Mouse (Mus musculus) neural tube, embryonic 13.5 days (tissue): ENCODE results near the gene 6430548M08Rik. TPM values are rescaled to one million over a fixed set of nuclear protein-coding genes. Genes with fewer than 3 reads are reported as not detected.

Source experiments
- ATAC-seq: fragments of 200-750 bp; cut with Nextera tagmentation; 2 replicates; pipeline ENCODE4 v1.8.0; 2017; ENCODE audit warnings: low read depth, mild to moderate bottlenecking, moderate TSS enrichment, moderate library complexity
- H3K27ac ChIP-seq: fragments of 300-500 bp; sonication (generic); replicated peaks from 2 replicates; pipeline ENCODE4 v1.5.1; 2015; ENCODE audit warnings: moderate library complexity, mild to moderate bottlenecking, inconsistent platforms
- H3K27me3 ChIP-seq: fragments of 300-500 bp; sonication (generic); 2 replicates; pipeline ENCODE4 v1.6.1; 2015; ENCODE audit warnings: mild to moderate bottlenecking, inconsistent platforms
- H3K36me3 ChIP-seq: fragments of 300-500 bp; sonication (generic); 2 replicates; pipeline ENCODE4 v1.6.1; 2015; ENCODE audit warnings: mild to moderate bottlenecking, inconsistent platforms
- H3K4me1 ChIP-seq: fragments of 300-500 bp; sonication (generic); replicated peaks from 2 replicates; pipeline ENCODE4 v1.6.1; 2015; ENCODE audit warnings: inconsistent platforms
- H3K4me2 ChIP-seq: fragments of 300-500 bp; sonication (generic); 2 replicates; pipeline ENCODE4 v1.6.1; 2015; ENCODE audit warnings: inconsistent platforms, mild to moderate bottlenecking, moderate library complexity
- H3K4me3 ChIP-seq: fragments of 300-500 bp; sonication (generic); 2 replicates; pipeline ENCODE4 v1.5.1; 2015; ENCODE audit warnings: mild to moderate bottlenecking, inconsistent platforms
- H3K9ac ChIP-seq: fragments of 300-500 bp; sonication (generic); 2 replicates; pipeline ENCODE4 v1.6.1; 2015; ENCODE audit warnings: moderate library complexity, mild to moderate bottlenecking, inconsistent platforms
- H3K9me3 ChIP-seq: fragments of 300-500 bp; sonication (generic); 2 replicates; pipeline ENCODE4 v1.6.1; 2016; ENCODE audit warnings: inconsistent platforms
- WGBS: fragments of 180-500 bp; shearing (Covaris S2); methylation state at CpG from one replicate; pipeline ENCODE4 v1.1.7; 2015; 5-methylcytosine and 5-hydroxymethylcytosine counted together
- polyA plus RNA-seq: library from polyadenylated mRNA; unstranded; fragments of >200 nt; fragmentation: Nextera tagmentation; extraction: Ambion mirVana; gene quantifications from 2 replicates; pipeline ENCODE4 v1.2.1, GENCODE M21; 2015

6430548M08Rik gene
- polyA plus RNA-seq, 1 experiment from 2014 or later: 19.4 TPM

DNA sequence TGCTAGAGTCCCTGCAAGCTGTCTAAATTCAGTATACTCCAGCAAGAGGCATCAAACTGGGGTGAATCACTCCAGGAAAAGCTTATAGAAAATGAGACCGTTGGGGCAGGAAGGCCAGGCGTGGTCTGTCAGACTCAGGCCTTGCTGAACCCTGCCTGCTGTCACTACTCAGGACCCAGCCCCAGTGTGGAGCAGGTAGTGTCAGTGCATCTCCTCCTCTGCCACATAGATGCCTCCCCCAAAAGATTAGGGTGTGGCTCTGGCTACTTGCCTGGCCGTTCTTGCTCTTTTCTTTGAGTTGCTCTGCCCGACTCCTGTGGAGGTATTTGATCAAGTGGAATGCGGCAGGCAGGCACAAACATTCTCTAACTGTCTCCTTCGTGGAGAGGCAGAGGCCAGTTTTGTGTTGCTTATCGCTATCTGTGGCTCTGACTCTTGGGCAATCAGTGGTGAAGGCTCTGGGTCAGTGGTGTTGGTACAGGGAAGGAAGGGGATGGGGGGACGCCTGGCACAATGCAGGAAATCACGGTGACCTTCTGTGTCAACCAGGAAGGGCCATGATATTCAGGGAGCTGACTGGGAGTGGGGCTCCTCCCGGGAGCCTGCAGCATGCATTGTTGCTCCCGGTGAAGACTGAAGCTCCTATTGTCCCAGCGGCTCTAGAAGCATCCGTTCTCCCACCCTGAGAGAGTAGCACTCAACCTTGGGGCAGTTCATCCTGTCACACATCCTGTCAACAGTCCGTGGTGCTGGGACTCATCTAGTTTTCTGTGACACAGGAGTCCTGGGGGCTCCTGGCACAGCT lies 12.6 kb downstream of the 6430548M08Rik start:
- ATAC-seq: no peak
- Histone ChIP-seq H3K4me1 (peaks cover 43% of the 10 kb centered on the region), H3K4me3 (no peak overlapping the region), H3K4me2 (no peak overlapping the region), H3K9ac (no peak overlapping the region; the same call in 1 of the 2 replicates), H3K9me3 (no peaks in the 10 kb centered on the region), H3K27me3 (no peaks in the 10 kb centered on the region), H3K27ac (peak overlapping the region; percentile 29; the same call in 1 of the 2 replicates), H3K36me3 (no peaks in the 10 kb centered on the region)
- WGBS: 36% methylated on average over 14 of the region's 14 CpGs

DNA sequence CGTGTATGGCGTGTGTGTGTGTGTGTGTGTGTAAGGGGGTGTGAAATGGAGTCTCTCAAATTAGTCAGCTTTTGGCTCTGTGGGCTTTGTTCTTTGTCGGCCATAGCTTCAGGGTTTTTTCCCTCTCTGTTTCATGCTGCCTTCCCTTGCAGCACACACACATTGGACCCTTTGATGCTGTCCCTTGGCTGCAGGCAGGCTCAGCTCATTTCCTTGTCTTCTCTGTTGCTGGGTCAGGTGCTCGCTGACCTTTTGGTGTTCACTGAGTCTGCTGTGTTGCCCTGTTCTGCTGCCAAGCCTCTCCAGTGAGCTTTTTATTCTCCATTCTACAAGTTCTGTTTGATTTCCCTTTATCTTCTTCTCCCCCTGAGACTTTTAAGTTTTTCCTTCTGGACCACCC lies 15.6 kb downstream of the 6430548M08Rik start:
- WGBS: 63% methylated on average over 4 of the region's 4 CpGs
- H3K4me3 ChIP-seq: no peak overlapping the region
- H3K9ac ChIP-seq: no peak overlapping the region
- ATAC-seq: no peak
- no peaks in the 10 kb centered on the region for H3K36me3 ChIP-seq
- no peak overlapping the region for H3K27ac ChIP-seq
- H3K27me3 ChIP-seq: no peaks in the 10 kb centered on the region
- no peak overlapping the region for H3K4me2 ChIP-seq
- H3K4me1 ChIP-seq: peaks cover 30% of the 10 kb centered on the region
- H3K9me3 ChIP-seq: no peaks in the 10 kb centered on the region

DNA sequence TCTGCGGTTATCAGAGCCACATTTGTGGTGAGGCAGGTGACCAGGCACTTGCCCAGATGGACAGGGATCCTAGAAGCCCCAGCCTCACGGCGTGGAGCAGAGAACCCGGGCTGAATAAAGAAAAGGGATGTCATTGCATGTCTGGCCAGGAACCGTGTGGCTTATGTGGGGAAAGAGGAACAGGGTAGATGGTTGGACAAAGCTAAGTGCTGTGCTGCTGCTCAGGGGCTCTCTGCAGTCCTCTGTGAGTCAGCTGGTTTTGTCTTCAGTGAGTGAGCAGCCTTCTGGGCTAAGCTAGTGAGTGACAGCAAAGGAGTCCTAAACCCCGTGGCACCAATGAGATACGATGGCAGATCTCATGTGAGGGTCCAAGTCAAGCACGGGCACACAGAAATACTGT lies 17.2 kb downstream of the 6430548M08Rik start:
- 86% methylated on average over 8 of the region's 8 CpGs for WGBS
- ATAC-seq: no peak
- no peaks in the 10 kb centered on the region for H3K27me3 ChIP-seq
- no peaks in the 10 kb centered on the region for H3K36me3 ChIP-seq
- H3K4me1 ChIP-seq: peaks cover 16% of the 10 kb centered on the region
- H3K9ac ChIP-seq: no peak overlapping the region
- H3K4me3 ChIP-seq: no peak overlapping the region
- H3K4me2 ChIP-seq: no peak overlapping the region
- H3K9me3 ChIP-seq: no peaks in the 10 kb centered on the region
- no peak overlapping the region for H3K27ac ChIP-seq

DNA sequence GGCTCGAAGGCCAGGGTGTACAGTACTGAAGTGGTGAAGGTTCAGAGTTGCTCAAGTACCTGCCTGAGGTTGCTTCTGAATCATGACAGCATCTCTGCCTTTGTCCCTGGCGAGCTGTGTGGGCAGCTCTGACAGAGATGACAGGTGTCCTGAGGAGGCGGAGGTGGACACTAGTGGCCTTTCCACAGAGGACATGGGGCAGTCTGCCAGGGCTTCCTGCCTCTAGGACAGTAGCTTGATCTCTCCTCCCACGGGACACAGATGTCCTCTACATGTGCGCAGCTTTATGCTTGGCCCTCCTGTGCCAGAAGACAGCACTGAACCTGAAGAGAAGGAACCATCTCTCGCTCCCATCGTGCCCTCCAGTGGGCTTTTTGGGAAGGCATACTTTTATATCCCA lies 19.2 kb downstream of the 6430548M08Rik start:
- no peak for ATAC-seq
- Histone ChIP-seq H3K4me3 (no peak overlapping the region), H3K27ac (no peak overlapping the region), H3K4me1 (peaks cover 10% of the 10 kb centered on the region), H3K27me3 (no peaks in the 10 kb centered on the region), H3K9me3 (no peaks in the 10 kb centered on the region), H3K9ac (no peak overlapping the region), H3K4me2 (no peak overlapping the region), H3K36me3 (no peaks in the 10 kb centered on the region)
- WGBS: 86% methylated on average over 7 of the region's 7 CpGs

DNA sequence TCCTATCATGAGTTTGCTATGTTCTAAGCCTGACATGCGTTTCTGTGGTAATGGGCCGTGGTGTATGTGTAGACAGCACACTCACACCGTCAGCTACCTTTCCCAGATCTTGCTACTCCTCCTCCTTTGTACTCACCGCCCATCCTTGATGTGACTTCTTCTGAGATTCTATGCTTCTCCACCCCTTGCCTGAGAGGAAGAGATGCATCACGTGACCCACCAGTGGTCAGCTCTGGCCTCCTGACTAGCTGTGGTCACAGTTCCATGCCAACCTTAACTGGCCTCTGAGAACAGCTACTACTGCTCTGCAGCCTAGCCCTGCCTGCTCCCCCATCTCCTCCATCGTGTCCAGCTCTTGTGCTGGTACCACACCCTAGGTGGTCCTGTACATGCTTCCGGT lies 21.7 kb downstream of the 6430548M08Rik start:
- no peaks in the 10 kb centered on the region for H3K9me3 ChIP-seq
- H3K27ac ChIP-seq: no peak overlapping the region
- H3K4me1 ChIP-seq: peaks cover 4% of the 10 kb centered on the region; the same call in 1 of the 2 replicates
- H3K4me3 ChIP-seq: no peak overlapping the region
- H3K36me3 ChIP-seq: no peaks in the 10 kb centered on the region
- no peak for ATAC-seq
- no peak overlapping the region for H3K9ac ChIP-seq
- 91% methylated on average over 7 of the region's 7 CpGs for WGBS
- H3K27me3 ChIP-seq: no peaks in the 10 kb centered on the region
- no peak overlapping the region for H3K4me2 ChIP-seq

DNA sequence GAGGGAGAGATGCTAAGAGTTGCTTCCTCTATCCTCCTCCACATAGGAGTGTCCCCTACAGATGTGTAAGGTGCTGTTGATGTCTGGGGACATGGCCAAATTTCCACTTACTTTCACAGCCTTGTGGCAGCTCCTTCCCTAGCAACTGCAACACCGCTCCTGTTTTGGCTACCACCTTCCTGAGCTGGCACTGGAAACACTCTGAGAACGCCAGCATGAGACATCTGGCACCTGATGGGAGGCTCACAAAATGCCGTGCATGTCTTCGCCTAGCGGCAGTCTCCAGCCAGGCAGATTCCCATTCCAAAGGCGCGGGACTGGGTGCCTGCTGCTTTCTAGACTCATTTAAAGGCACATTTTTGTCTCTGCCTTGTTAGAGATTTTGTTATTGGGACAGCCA lies 22.7 kb downstream of the 6430548M08Rik start:
- no peak for ATAC-seq

DNA sequence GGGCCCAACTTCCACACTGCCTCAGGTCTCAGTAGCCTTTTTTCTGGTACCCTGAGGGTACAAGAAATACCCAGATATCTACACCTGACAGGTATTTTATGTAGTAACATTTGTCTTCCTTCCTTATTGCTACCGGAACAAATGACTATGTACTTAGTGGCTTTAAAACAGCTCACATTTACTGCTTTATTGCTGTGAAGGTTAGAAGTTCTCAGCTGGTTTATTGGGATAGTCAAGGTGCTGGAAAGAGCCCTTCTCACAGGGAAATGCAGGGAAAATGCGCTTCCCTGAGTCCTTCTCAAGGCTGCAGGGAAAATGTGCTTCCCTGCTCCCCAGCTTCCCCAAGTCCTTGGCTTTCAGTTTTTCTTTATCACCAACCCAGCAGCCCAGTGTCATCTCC lies 25.0 kb downstream of the 6430548M08Rik start:
- Histone ChIP-seq H3K36me3 (no peaks in the 10 kb centered on the region), H3K27me3 (no peaks in the 10 kb centered on the region), H3K4me1 (peaks cover 14% of the 10 kb centered on the region), H3K9ac (no peak overlapping the region), H3K4me3 (no peak overlapping the region), H3K27ac (no peak overlapping the region), H3K9me3 (no peaks in the 10 kb centered on the region), H3K4me2 (no peak overlapping the region)
- 43% methylated on average over 2 of the region's 2 CpGs for WGBS
- no peak for ATAC-seq

More for the DNA sequence above, 22.7 kb downstream of the 6430548M08Rik start:
- H3K4me3 ChIP-seq: no peak overlapping the region
- 47% methylated on average over 7 of the region's 7 CpGs for WGBS
- no peaks in the 10 kb centered on the region for H3K36me3 ChIP-seq
- no peak overlapping the region for H3K9ac ChIP-seq
- peaks cover 7% of the 10 kb centered on the region; the same call in 1 of the 2 replicates for H3K4me1 ChIP-seq
- H3K27me3 ChIP-seq: no peaks in the 10 kb centered on the region
- no peaks in the 10 kb centered on the region for H3K9me3 ChIP-seq
- H3K27ac ChIP-seq: no peak overlapping the region
- no peak overlapping the region for H3K4me2 ChIP-seq

DNA sequence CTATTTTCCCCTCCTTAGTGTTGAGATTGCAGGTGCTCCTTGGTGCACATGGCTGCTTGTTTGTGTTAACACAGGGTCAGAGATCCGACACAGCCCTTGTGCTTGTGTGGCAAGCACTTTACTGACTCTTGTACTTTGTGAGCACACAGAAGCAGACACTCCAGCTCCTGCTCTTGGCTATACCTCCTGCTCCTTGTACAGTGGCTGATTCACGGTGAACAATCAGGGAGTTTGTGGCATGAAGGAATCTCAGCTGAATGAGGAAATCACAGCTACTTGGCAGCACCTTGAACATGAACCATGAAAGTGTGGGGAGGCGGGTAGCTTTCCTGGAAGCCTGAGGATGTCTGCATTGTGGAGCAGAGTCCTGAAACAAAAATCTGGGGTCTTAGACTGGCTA lies 26.8 kb downstream of the 6430548M08Rik start:
- 75% methylated on average over 3 of the region's 3 CpGs for WGBS
- Histone ChIP-seq H3K9ac (no peak overlapping the region), H3K27ac (no peak overlapping the region), H3K4me3 (no peak overlapping the region), H3K27me3 (no peaks in the 10 kb centered on the region), H3K4me2 (no peak overlapping the region), H3K36me3 (0 out of 2 replicates have a peak, but pooled peaks cover 3% of the 10 kb centered on the region), H3K9me3 (no peaks in the 10 kb centered on the region), H3K4me1 (peaks cover 27% of the 10 kb centered on the region)
- no peak for ATAC-seq

DNA sequence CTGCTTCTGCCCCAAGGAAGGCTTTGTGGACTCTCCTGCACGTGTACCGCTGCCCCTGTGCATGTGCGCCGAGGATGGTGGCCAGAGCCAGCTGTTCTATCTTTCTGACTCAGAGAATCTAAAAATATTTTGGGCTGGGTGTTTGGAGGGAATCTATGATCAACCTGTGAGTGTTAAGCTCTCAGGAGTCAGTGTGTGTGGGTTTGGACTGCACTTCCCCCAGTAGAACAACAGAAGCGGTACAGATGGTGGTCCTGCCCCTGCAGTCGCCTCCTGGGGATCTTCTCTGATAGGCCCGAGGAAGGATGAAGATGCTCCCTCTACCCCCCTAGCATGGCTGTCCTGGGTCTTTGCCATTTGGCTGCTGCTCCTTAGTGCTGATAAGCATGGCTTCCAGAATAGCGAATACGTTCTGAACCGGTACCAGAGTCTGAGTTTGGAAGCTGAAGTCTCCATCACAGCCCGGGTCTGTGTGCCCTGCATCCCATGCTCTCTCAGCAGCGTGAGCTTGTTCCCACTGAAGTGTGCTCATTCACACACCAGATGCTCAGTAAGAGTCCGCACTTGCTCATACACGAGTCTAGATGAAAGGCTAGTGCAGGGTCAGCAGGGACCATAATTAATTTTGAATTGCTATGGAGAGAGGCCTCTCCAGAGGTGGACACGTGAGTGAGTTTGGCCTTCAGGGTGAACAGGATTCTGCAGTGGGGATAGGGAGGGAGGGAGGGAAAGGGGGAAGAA lies 30.1 kb downstream of the 6430548M08Rik start:
- Histone ChIP-seq H3K4me1 (peaks cover 23% of the 10 kb centered on the region), H3K27ac (peak overlapping the region; percentile 75), H3K9me3 (no peaks in the 10 kb centered on the region), H3K27me3 (no peaks in the 10 kb centered on the region), H3K4me2 (no peak overlapping the region), H3K4me3 (no peak overlapping the region), H3K36me3 (peaks cover 13% of the 10 kb centered on the region; the same call in 1 of the 2 replicates), H3K9ac (peak overlapping the region; percentile 45; the same call in 1 of the 2 replicates)
- peak; percentile 57; the same call in 1 of the 2 replicates for ATAC-seq
- 59% methylated on average over 15 of the region's 15 CpGs for WGBS

DNA sequence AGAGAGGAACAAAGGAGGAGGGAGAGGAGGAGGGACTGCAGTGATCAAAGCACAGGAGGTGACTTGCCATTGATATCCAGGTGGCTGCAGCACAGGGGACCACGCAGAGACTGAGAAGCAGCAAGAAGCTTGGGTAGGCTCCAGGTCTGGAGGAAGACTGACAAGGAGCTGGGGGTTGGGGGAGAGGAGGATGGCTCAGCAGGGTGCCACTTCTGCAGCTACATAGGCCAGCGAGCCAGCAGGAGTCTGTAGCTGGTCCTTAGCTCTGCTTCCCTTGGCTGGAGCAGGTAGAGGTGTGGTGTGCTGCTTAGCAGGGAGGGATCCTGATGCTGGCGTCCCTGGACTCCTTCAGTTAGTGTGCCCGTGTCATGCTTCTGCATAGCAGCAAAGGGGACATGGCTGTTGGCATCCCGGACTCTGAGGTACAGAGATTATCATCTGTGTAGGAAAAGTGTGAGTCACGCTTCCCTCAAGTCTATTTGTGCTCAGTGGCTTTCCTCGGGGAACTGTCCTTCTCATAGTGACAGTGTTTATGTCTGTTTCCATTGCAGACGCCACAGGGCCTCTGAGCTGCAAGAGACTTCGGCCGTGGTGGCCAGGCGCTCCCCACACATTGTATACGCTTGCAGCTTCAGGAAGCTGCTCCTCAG lies 30.8 kb downstream of the 6430548M08Rik start:
- peaks cover 13% of the 10 kb centered on the region; the same call in 1 of the 2 replicates for H3K36me3 ChIP-seq
- no peak for ATAC-seq
- H3K4me1 ChIP-seq: peaks cover 23% of the 10 kb centered on the region
- no peak overlapping the region for H3K4me3 ChIP-seq
- H3K4me2 ChIP-seq: no peak overlapping the region
- H3K9me3 ChIP-seq: no peaks in the 10 kb centered on the region
- H3K9ac ChIP-seq: peak overlapping the region; percentile 45
- peak overlapping the region; percentile 75 for H3K27ac ChIP-seq
- H3K27me3 ChIP-seq: no peaks in the 10 kb centered on the region
- 56% methylated on average over 12 of the region's 12 CpGs for WGBS

DNA sequence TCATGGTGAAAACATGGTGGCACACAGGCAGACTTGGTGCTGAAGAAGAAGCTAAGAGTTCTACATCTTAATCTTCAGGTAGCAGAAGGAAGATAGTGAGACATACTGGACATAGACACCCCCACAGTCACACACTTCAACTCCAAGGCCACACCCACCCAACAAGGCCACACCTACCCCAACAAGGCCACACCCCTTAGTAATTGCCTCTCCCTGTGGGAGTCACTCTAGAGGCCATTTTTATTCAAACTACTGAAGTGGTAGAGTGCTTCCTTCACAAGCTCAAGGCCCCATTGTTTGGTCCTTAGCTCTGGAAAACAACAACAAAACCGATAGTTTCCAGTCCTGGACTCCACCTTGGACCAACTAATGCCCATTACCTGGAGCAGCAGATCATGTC lies 32.1 kb downstream of the 6430548M08Rik start:
- Histone ChIP-seq H3K27me3 (no peaks in the 10 kb centered on the region), H3K36me3 (peaks cover 23% of the 10 kb centered on the region; the same call in 1 of the 2 replicates), H3K4me2 (no peak overlapping the region), H3K9me3 (no peaks in the 10 kb centered on the region), H3K9ac (no peak overlapping the region), H3K4me1 (peaks cover 27% of the 10 kb centered on the region), H3K27ac (no peak overlapping the region), H3K4me3 (no peak overlapping the region)
- WGBS: 80% methylated on average over 1 of the region's 1 CpGs
- ATAC-seq: no peak

DNA sequence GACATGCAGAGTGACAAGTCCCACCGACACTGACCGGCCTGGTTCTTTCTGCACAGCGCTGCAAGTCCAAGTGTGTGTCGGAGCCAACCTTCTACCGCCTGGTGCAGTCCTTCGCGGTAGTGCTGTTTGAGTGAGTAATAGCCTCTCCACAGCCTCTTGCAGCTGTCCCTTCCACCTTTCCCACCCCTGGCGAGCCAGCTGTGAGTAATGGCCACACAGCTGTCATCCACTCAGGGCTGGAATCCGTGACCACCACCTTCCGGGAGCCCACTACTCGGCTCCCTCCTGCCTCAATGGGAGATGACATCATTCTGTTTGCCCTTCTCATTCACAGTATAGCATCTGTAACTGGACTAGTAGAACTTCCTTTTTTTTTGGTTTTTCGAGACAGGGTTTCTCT lies 36.1 kb downstream of the 6430548M08Rik start:
- Histone ChIP-seq H3K4me2 (no peak overlapping the region), H3K9ac (no peak overlapping the region), H3K4me1 (peaks cover 23% of the 10 kb centered on the region), H3K27ac (no peak overlapping the region), H3K27me3 (no peaks in the 10 kb centered on the region), H3K36me3 (peaks cover 46% of the 10 kb centered on the region), H3K9me3 (no peaks in the 10 kb centered on the region), H3K4me3 (no peak overlapping the region)
- ATAC-seq: no peak
- 63% methylated on average over 12 of the region's 12 CpGs for WGBS
